Mouse (Mus musculus) kidney, adult 9 months (tissue): ENCODE measurements at regions not wholly inside any gene's neighbourhood (a gene's known extent, or its start where the extent isn't known, plus 50 kb on each side); places are given as distances from the start of the nearest gene placed in this dataset.
A peak's percentile ranks its signal among the peaks of the same experiment; 100 is the strongest.

Experiments
- DNase-seq: peaks from one replicate; pipeline ENCODE4 v3.0.0; 2022

DNA sequence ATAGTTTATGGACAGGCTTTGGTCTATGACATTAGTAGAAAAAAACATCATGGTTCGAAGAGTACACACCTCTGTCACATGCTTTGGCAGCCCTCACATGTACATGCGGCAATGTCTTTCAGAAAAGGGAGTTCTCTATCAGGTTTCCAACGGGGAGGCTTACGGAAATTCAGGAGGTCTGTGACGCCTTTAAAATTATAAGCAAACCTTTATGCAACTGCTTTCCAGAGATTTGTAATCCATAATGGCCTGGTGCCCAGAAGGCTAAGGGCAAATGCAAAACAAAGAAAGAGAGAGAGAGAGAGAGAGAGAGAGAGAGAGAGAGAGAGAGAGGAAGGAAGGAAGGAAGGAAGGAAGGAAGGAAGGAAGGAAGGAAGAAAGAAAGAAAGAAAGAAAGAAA lies 102.5 kb downstream of the Irs2 start:
- DNase-seq, result no peak

GRCm38 (mm10) chr8:10903957-10904356 lies 104.3 kb downstream of the Irs2 start:
- DNase-seq, result no peak

DNA sequence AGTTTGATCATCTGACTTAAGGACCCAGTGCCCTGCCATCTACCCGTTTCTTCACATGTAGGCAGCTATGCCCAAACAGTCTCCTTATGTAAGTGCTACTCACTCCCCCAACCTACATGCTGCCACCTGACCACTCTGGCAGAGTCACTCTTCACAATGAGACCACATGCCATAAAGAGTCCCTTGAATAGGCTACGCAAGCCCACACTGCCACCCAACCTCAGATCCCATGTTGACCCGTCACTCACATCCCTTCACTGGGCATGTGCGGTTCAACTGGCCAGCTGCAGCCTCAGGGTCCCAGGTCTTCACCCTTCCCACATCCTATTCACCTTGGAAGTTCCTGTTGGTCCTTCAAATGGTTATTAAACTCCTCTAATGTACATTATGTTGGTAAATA lies 106.3 kb downstream of the Irs2 start:
- no peak for DNase-seq

DNA sequence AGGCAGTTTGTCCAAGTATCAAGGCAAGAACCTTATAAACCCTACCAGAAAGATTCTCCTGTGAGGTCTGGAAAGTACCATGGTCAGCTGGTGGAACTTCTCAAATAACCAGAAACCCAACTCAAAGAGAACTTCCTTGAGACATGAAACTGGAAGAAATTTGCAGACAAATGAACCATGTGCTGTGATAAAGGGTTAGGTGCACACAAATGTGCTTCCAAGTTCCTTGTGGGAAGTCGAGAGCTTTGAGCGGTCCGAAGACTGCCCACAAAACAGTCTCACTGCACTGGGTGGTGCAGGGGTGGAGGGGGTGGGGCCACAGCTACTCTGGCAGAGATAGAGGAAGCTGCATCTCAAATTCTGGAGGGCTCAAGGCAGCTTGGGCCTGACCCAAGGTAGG lies 107.2 kb downstream of the Irs2 start:
- DNase-seq, result no peak

DNA sequence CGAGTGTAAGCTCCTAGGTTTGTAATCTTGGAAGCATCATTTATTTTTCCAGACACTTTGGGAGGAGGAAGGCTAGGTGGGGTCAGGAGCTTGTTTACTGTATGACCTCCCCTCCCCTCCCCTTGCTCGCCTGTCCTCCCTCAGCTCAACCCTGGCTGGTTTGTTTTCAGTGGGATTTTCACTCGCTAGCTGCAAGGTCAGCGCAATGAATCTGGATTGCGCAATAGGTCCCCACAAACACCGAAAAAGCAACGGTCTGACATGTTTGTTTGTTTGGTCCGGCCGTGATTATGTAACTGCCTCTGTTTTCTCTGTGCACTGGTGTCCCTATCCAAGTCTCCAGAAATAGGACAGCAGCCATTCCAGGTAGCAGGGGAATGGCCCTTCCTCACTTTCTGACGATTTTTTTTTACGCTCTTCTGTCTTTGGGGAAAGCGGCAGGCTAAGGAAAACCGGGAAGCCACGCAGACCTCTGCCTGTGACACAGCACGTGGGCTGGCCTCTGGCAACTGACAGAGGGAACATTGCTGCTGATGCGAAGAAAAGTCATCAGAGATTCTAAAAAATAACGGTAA lies 108.6 kb downstream of the Irs2 start:
- peak; percentile 71 for DNase-seq

- DNase-seq, result peak; percentile 31
These were observed 109.4 kb downstream of the Irs2 start for GRCm38 (mm10) chr8:10898562-10899527.

GRCm38 (mm10) chr8:10897573-10897972 lies 110.7 kb downstream of the Irs2 start:
- no peak for DNase-seq

DNA sequence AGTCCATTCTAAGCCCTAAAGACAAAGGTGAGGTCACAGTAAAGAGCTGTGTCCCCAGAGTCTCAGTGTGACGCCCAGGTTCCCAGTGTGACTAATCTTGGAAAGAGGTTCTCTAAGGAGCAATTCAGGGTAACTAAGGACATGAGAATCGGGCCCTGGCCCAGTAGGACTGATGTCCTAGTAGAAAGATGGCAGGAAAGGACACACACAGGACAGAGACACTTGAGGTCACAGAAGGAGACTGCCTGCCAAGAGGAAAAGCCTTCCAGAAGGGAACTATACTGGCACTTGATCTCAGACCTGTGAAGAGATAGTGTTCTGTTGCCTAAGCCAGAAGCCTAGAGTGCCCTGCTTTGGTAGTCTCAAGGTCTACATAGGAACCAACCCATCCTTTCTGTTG lies 113.1 kb downstream of the Irs2 start:
- DNase-seq, result no peak

GRCm38 (mm10) chr8:10894306-10894705 lies 114.0 kb downstream of the Irs2 start:
- DNase-seq, result no peak

- DNase-seq, result no peak
These were observed 114.5 kb downstream of the Irs2 start for GRCm38 (mm10) chr8:10893709-10894108.

DNA sequence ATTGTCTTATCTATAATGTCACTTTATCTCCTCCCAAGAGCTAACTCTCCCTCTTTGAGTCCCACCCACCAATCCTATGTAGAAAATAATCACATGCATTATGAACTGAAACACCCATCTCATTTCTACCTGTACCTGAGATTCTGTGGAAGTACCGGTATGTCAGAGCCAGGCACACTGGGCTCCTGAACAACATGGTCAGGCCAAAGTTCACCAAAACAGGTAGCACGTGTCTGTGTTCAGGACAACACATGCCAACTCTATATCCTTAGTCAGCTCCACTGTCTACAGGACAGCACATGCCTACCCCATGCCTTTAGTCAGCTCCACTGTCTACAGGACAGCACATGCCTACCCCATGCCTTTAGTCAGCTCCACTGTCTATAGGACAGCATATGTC lies 116.4 kb downstream of the Irs2 start:
- peak; percentile 71 for DNase-seq

- DNase-seq, result no peak
These were observed 116.8 kb downstream of the Irs2 start for GRCm38 (mm10) chr8:10891440-10891839.

GRCm38 (mm10) chr8:10885452-10885851 lies 122.8 kb downstream of the Irs2 start:
- no peak for DNase-seq

DNA sequence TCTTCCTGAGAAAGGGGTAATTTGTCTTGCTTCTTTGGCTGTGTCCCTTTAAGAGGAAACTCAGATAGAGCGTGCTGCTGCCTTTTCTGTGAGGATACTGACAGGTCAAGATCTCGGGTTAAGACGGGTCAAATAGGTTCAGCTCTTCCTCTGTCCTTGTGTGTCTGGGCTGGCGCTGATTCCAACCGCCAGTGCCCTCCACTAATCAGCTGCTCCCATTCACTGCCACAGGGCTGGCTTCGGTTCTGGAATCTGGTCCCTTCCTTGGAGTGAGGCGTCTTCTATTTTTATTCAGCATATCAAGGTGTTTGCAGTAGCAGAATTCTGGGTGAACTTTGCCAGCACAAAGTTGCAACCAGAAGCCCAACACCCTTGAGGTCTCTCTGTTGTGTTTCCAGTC lies 124.8 kb downstream of the Irs2 start:
- DNase-seq, result no peak

DNA sequence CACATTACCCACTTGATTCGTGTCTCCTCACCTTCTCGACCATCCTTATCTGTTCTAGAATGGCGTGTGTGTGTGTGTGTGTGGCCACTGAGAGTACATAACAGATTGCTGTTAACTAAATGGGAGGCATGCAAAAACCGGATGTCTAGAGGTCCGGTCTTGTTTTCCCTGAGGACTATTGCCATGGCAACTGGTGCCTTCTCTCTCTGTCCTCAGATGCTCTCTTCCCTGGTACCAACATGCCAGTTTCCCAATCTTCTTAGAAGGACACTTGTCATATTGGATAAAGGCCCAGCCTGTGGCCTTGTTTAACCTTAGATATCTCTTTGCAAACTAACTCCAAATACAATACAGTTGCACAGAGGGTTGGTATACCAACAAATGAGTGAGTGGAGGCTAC lies 125.9 kb downstream of the Irs2 start:
- DNase-seq, result no peak

GRCm38 (mm10) chr8:10879883-10880282 lies 128.4 kb downstream of the Irs2 start:
- peak; percentile 28 for DNase-seq

- peak; percentile 73 for DNase-seq
These were observed 129.0 kb downstream of the Irs2 start for GRCm38 (mm10) chr8:10879049-10879847.

- DNase-seq, result no peak
These were observed 129.9 kb downstream of the Irs2 start for GRCm38 (mm10) chr8:10878371-10878770.

GRCm38 (mm10) chr8:10875170-10875569 lies 133.1 kb downstream of the Irs2 start:
- no peak for DNase-seq

DNA sequence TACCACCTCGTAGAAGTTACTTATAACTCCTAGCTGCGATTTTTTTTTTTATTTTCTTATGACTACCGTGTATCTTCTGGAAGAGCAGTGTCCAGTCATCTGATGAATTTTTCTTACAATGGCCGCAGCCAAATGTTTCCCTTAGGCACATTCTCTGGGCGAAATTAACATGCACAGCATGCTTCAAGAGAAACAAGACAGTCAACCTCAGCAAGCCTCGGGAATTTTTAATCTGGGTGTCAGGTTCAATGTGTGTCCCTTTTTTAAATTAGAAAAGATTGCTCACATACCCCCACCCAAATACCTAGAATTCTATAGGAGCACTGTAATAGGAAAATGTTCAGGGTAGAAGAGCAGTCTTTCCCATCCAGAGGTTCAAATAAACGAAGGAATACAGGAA lies 136.8 kb downstream of the Irs2 start:
- no peak for DNase-seq

- no peak for DNase-seq
These were observed 137.7 kb downstream of the Irs2 start for GRCm38 (mm10) chr8:10870423-10871055.

GRCm38 (mm10) chr8:10869866-10870265 lies 138.4 kb downstream of the Irs2 start:
- no peak for DNase-seq
